Mouse (Mus musculus) NIH3T3 (cell line): Measurements from ENCODE around the gene Ccdc13.

Experiments
- DNase-seq: peaks from one replicate; pipeline ENCODE4 v3.0.0-alpha.2; 2012; ENCODE audit warnings: low read depth

Gene Ccdc13

GRCm38 (mm10) chr9:121798887-121799520, 40.3 kb downstream of the Ccdc13 start:
- DNase-seq, result peak; percentile 50

- no peak for DNase-seq
Measured at GRCm38 (mm10) chr9:121797722-121798121, 41.5 kb downstream of the Ccdc13 start.

GRCm38 (mm10) chr9:121794972-121795539, 44.2 kb downstream of the Ccdc13 start:
- peak; percentile 22 for DNase-seq

GRCm38 (mm10) chr9:121791757-121792521, 47.3 kb downstream of the Ccdc13 start, which contains the start of gene Hhatl:
Gene Hhatl (minus strand): TSS chr9:121792507.
- DNase-seq, result no peak

GRCm38 (mm10) chr9:121791206-121791605, 48.1 kb downstream of the Ccdc13 start:
- DNase-seq, result peak; percentile 88

GRCm38 (mm10) chr9:121786359-121786758, 52.9 kb downstream of the Ccdc13 start:
- DNase-seq, result no peak

GRCm38 (mm10) chr9:121785261-121785660, 54.0 kb downstream of the Ccdc13 start:
- DNase-seq, result peak; percentile 54

- DNase-seq, result no peak
Measured at GRCm38 (mm10) chr9:121784801-121785200, 54.5 kb downstream of the Ccdc13 start.

GRCm38 (mm10) chr9:121778066-121778624, 61.1 kb downstream of the Ccdc13 start:
- DNase-seq, result no peak

GRCm38 (mm10) chr9:121777484-121778065, 61.7 kb downstream of the Ccdc13 start, which contains the start of gene Klhl40:
Gene Klhl40 (plus strand): TSS chr9:121777607.
- no peak for DNase-seq

- DNase-seq, result peak; percentile 79
Measured at GRCm38 (mm10) chr9:121776511-121776910, 62.8 kb downstream of the Ccdc13 start.

- DNase-seq, result no peak
Measured at GRCm38 (mm10) chr9:121775951-121776350, 63.3 kb downstream of the Ccdc13 start.

- no peak for DNase-seq
Measured at GRCm38 (mm10) chr9:121772412-121772811, 66.8 kb downstream of the Ccdc13 start.

- no peak for DNase-seq
Measured at GRCm38 (mm10) chr9:121765166-121765855, 74.0 kb downstream of the Ccdc13 start.

GRCm38 (mm10) chr9:121763716-121764115, 75.5 kb downstream of the Ccdc13 start:
- no peak for DNase-seq

- DNase-seq, result no peak
Measured at GRCm38 (mm10) chr9:121762761-121763160, 76.5 kb downstream of the Ccdc13 start.

GRCm38 (mm10) chr9:121762248-121762647, 77.0 kb downstream of the Ccdc13 start:
- no peak for DNase-seq

- DNase-seq, result no peak
Measured at GRCm38 (mm10) chr9:121761787-121762186, 77.5 kb downstream of the Ccdc13 start.

GRCm38 (mm10) chr9:121761091-121761665, 78.1 kb downstream of the Ccdc13 start:
- peak; percentile 86 for DNase-seq

GRCm38 (mm10) chr9:121760271-121761090, 78.8 kb downstream of the Ccdc13 start:
- peak; percentile 92 for DNase-seq
